Mouse (Mus musculus): ENCODE results near the gene Rnf126. TPM values are rescaled to one million over a fixed set of nuclear protein-coding genes. Genes with fewer than 3 reads are reported as not detected.

Gene Rnf126
- polyA plus RNA-seq, 1 experiment: 140 TPM

DNA sequence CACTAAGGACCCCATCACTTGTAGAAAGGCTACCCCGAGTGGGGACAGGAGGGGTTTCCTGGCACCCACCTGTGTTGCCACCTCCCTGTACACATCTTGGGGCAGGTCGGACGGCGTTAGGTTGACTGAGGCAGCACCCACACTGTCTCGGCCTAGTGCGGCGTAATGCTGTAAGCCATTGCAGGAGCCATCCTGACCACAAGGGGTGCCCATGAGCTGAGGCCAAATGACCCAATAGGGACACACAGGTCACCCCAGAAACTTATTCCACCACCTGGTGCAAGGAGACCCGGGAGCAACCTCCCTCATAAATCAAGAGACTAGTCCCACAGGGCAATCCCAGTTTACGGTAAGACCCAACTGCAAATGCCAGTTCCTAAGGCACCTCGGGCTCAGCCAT, 28.5 kb downstream of the Rnf126 start:
- no peak for DNase-seq (ENCODE audit: extremely low spot score in 1 of 2, low spot score in 1 of 2)

DNA sequence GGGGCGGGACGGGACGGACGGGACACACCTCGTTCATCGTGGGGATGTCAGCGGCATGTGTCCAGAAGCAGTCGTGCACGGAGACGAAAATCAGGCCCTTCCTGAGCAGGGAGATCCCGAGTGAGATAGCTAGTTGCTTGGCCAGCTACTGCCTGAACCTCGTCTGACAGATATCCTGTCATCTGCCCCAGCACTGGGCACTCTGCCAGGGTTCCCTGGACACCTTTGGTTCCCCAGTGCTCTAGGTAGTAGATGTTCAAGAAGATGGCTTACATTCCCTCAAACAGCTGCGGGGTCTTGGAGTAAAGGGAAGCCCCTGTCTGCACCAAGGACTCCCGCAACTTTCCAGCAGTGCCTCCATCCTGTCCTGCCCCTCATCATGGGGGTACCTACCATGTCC, 30.0 kb downstream of the Rnf126 start:
- DNase-seq (ENCODE audit: extremely low spot score in 1 of 2, low spot score in 1 of 2): no peak

DNA sequence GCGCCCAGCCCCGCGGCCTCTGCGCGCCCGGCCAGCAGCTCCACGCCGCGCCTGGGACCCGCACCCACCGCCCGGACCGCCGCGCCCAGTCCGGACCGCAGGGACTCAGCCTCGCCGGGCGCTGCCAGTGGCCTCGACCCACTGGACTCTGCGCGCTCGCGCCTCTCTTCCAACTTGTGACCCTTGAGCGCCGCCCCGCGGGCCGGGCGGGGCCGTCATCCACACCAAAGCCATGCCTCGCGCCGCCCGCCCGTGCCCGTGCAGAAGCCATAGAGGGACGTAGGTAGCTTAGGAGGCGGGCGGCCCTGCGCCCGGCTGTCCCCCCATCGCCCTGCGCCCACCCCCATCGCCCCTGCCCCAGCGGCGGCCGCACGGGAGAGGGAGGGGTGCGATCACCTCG, 31.4 kb downstream of the Rnf126 start:
- DNase-seq (ENCODE audit: extremely low spot score in 1 of 2, low spot score in 1 of 2): no peak

DNA sequence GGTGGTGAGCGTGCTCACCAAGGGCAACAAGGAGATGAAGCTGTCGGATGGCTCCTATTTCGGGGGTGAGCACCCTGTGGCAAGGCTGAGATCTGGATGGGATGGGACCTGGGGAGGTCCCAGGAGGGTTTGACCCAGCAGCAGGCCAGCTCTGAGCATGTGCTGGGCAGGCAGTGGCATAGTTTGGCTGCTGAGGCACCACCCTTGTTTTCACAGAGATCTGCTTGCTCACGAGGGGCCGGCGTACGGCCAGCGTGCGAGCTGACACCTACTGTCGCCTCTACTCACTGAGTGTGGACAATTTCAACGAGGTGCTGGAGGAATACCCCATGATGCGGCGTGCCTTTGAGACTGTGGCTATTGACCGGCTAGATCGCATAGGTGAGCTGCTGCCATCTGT, 32.9 kb downstream of the Rnf126 start:
- no peak for DNase-seq (ENCODE audit: extremely low spot score in 1 of 2, low spot score in 1 of 2)

DNA sequence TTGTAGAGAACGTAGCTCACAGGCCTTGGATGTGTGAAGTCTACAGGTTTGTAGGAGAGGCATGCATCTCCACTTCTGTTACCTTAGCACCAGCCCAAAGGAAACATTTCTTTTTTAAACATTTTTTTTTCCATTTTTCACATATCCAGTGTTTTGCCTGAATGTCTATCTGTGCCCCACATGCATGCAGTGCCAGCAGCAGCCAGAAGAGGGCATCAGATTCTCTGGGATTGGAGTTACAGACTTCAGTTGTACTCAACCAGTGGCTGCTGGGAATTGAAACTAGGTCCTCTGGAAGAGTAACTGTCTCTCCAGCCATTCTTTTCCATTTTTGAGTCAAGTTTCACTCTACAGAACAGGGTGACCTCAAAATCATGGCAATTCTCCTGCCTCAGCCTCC, 34.3 kb downstream of the Rnf126 start:
- DNase-seq (ENCODE audit: extremely low spot score in 1 of 2, low spot score in 1 of 2): peak in 1 of 2 experiments; percentile 62

DNA sequence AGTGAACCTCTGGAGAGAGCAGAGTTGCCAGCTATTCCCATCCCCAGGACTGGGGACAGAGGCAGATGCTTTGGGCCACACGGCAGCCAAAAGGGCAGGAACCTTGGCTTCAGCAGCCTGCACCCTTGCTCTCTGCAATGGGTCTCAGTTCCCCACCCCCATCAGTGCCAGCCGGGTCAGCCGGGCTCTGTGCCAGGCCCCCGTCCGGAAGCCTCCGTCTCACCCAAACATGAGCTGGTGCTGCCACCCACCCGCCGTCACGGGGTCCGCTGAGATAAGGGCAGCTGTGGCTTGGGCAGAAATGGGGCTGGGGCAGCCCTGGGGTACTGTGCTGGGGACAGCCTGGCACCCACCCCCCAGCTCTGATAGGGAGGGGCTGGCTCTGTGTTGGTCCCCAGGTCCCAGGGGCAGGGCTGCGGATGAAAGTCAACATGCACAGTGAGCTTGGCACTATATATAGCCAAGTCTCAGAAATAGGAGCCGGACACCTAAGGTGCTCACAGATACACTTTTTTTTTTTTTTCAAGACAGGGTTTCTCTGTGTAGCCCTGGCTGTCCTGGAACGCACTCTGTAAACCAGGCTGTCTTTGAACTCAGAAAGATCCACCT, 37.3 kb downstream of the Rnf126 start:
- peak in 1 of 2 experiments; percentile 59 for DNase-seq (ENCODE audit: extremely low spot score in 1 of 2, low spot score in 1 of 2)

DNA sequence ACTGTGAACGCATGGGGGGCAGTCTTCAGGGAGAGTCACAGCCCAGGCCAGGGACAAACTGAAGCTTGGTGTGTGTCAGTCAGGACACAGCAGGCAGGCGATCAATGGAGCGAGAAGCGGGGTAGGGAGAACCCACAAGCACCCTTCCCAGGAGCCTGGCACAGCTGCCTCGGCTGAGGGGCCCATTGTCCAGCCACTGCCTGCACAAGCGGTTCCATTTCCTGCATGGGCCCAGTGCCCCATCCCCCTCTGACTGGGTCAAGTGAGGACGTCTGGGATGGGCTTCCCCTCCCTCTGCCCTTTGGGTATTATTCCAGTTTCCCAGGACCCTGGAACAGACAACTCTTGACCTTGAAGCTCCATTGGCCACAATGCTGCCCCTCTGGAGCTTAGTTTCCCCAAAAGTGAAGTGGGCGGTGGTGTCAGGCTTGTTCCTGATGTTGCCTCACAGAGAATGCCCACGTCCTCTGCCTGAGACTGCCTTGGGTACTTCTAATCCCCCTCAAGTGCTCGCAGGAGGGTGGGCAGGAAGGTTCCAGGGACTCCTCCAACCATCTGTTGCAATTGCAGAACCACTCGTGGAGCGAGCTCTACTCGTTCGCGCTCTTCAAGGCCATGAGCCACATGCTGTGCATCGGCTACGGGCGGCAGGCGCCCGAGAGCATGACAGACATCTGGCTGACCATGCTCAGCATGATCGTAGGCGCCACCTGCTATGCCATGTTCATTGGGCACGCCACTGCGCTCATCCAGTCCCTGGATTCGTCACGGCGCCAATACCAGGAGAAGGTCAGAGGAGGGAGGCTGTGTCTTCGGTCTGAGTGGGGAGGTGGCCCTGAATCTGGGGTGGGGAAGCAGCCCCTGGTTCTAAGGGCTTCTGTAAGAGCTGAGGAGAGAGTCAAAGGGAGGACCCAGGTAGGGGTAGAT, 38.2 kb downstream of the Rnf126 start:
- peak in 1 of 2 experiments; percentile 70 for DNase-seq (ENCODE audit: extremely low spot score in 1 of 2, low spot score in 1 of 2)

DNA sequence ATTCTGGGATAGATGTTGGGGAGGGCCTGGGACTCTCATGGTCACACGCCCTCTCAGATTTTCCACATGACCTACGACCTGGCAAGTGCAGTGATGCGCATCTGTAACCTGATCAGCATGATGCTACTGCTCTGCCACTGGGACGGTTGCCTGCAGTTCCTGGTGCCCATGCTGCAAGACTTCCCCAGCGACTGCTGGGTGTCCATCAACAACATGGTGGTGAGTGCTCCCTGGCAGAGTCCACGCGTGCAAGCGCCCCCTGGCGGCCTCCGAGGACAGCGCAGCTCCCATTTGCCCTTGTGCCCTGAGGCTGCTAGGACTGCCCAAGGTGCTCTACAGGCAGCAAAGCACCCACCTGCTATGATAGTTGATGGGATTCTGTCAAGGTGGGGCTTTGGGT, 40.7 kb downstream of the Rnf126 start:
- peak in 1 of 2 experiments; percentile 53 for DNase-seq (ENCODE audit: extremely low spot score in 1 of 2, low spot score in 1 of 2)

DNA sequence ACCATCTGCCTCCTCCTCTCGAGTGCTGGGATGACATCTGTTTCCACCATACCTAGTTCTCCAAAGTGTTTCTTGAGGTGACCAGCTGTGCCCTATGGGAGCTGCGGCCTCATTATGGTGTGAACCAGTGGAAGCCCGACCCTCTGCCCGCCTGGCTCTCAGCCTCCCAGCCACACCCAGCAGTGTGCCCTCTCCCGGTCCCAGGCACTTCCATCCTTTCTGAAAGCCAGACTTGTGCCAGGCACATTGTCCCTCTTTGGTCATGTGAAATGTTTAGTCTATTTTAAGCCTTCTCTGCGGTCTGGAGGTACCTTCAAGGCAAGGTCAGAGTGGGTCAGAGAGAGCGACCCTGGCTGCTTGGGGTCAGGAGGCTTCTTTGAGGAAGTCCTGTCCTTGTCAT, 43.1 kb downstream of the Rnf126 start:
- DNase-seq (ENCODE audit: extremely low spot score in 1 of 2, low spot score in 1 of 2): no peak

DNA sequence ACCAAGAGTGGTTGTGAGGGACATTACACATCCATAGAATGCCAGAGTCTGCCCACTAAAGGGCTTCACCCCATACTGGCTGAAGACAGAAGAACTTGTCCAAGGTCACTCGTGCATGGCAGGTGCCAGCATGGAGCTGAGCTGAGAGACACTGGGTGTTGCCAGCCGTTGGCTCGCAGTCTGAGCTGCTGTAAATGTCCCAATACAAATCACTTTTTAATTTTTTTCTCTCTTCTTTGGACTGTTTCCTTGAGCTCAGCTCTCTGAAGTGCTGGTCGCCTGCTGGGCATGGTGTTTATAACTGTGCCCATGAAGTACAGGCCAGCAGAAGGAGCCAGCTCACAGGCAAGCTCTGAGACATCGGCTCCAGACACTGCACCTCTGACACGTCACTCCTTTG, 43.7 kb downstream of the Rnf126 start:
- DNase-seq (ENCODE audit: extremely low spot score in 1 of 2, low spot score in 1 of 2): no peak

DNA sequence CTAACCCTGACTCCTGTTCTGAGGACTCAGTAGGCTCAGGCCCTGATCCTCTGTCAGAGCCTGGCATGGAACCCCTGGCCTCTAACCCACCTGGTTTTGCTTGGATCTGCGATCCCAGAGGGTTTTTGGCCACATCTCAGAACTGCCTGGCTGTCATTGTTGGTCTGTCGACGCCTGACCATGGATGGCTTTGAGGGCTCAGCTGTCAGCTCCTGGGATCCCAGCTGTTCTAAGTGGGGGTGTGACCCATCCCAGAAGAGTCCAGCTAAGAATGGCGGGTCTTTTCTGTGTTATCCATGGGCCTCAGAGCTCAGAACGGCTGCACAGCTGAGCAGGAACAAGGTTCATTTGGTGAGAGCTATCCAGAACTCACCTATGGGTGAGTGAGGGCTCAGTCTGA, 45.7 kb downstream of the Rnf126 start:
- no peak for DNase-seq (ENCODE audit: extremely low spot score in 1 of 2, low spot score in 1 of 2)

DNA sequence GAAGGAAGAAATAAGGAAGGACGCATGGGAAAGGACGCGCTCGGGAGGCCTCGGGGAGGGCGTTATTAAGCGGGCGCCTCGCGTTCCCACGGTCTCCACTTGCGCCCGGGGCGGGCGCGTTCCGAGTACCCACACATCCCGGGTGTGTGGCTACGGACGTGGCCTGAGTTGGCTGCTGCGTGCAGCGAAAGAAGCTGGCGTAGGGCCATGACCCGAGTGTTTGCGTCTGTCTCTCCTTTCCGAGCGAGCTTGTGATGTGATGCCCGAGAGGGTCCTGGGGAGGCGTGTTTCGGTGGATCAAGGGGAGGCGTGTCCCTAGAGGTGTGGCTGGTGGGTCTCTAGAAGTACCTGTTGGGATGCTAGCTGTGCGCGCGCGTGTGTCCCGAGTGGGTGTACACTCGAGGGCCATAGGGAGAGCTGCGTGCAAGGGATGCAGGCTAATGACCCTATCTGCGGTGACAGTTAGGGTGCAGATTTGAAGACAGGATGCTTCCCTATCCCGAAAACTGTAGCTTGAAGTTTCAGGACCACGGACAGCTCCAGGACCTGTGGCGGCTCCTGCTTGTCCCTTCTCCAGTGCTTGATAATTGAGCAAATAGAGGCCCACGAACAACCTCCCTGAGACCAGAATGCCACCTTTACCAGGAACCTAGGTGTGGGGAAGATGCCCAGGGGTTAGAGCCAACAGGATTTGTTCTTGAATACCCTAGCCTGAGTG, 49.0 kb downstream of the Rnf126 start:
- DNase-seq (ENCODE audit: extremely low spot score in 1 of 2, low spot score in 1 of 2): no peak

DNA sequence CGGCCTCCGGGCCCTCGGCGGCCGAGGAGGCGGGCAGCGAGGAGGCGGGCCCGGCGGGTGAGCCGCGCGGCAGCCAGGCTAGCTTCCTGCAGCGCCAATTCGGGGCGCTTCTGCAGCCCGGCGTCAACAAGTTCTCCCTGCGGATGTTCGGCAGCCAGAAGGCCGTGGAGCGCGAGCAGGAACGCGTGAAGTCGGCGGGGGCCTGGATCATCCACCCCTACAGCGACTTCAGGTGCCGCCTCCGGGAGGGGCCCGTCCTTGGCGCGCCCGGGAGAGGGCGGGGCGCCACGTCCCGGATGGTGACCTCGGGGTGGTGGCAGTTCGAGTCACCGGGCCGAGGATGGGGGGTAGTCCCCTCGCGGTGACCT, 49.8 kb downstream of the Rnf126 start:
- peak in 1 of 2 experiments; percentile 64 for DNase-seq (ENCODE audit: extremely low spot score in 1 of 2, low spot score in 1 of 2)

DNA sequence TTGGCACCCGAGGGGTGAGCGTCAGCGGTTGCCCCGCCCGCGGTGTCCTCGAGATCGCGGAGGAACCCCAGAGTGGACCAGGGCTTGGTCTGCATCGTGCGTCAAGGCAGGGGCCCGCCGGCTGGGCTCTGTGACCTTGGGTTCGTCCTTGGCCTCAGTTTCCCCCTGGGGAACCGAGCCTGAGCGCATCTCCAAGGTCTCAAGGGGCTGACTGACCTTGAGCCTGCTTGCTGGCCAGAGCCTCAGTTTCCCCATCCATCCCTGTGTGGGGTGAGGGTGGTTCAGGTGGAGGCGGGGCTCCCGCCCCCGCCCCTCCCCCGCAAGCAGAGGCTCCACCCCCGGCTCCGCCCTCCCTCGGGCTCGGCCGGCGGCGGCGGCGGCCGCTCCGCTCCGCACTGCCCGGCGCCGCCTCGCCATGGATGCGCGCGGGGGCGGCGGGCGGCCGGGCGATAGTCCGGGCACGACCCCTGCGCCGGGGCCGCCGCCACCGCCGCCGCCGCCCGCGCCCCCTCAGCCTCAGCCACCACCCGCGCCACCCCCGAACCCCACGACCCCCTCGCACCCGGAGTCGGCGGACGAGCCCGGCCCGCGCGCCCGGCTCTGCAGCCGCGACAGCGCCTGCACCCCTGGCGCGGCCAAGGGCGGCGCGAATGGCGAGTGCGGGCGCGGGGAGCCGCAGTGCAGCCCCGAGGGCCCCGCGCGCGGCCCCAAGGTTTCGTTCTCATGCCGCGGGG, 50.3 kb downstream of the Rnf126 start, which contains the start of gene Hcn2:
Hcn2 (plus strand) TSS at position 381 of the 734 bp plus-strand sequence.
- no peak for DNase-seq (ENCODE audit: extremely low spot score in 1 of 2, low spot score in 1 of 2)

DNA sequence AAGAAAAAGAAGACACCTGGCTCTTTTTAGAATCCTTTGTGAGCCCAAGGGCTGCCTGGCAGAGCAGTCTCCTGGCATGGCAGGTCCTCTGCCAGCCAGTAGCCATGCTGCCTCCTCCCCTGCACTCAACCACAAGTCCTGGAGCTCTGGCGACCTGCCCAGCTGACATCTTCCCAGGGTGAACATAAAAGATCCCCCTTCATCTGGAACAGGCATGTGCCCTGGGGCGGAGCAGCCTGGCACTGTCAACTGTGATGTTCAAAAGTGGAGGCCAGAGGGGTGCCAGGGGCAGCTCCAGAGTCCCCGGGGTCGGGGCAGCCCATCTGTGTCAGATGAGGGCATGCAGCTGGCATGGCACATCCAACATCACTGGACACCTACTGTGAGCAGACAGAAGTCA, 51.8 kb downstream of the Rnf126 start:
- DNase-seq (ENCODE audit: extremely low spot score in 1 of 2, low spot score in 1 of 2): no peak

DNA sequence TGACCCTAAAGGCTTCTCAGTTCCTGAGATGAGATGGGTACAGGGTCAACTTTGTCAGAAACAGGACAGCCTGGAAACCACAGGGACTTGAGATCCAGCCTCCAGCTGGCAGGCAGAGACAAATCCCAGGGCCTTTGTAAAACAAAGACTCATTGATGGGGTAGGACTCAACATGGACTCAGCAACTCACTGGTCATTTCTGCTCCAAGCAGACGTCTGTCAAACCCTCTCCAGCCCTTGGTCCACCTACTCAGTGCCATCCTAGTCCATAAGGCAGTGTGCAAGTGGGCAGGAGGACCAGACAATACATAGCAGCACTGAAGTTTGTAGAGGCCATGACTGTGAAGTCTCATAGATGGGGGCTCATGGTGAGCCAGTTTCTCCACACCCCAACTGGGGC, 53.6 kb downstream of the Rnf126 start:
- DNase-seq (ENCODE audit: extremely low spot score in 1 of 2, low spot score in 1 of 2): no peak

DNA sequence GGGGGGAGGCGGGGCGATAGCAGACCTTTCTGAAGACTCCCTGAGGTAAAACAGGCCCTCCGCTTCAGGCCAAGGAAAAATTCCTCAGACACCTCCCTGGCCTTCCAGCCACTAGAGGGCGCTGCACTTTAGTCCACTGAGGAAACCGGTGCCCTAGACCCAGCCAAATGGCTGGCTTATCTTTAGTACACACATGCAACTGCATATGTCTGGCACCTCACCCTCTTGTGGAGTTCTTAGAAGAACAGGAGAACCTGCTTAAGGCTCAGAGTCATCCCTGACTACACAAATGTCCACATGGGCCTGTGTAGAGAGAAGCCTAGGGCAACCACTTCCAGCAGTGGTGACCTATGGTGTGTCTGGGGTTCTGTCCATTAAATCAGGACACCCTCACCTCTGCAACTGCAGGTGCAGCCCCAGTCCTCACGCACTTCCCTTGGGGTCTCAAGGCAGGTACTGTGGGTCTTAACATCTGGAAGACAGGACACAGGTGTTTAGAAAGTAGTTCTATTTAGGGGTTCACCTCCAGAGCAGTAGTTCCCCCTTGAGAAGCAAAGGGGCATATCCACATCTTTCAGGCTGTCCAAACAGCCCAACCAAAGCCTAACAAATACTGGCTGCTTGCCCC, 54.1 kb downstream of the Rnf126 start:
- peak in 1 of 2 experiments; percentile 91 for DNase-seq (ENCODE audit: extremely low spot score in 1 of 2, low spot score in 1 of 2)

DNA sequence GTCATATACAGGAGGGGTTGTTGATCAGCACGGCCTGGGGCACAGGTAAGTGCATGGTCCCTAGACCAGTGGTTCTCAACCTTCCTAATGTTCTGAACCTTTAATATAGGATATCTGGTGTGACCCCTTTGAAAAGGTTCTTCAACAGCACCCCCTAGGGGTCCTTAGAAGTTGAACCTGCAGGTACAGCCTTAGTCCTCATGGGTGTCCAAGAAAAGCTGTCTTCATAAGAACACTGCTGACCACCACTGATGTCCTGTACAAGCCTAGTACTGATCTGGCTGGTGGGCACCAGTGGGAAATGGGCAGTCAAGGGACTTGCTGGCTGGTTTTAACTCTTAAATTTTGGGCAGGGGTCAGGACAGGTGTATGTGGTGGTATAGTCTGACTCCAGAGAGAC, 54.7 kb downstream of the Rnf126 start:
- DNase-seq (ENCODE audit: extremely low spot score in 1 of 2, low spot score in 1 of 2): no peak

DNA sequence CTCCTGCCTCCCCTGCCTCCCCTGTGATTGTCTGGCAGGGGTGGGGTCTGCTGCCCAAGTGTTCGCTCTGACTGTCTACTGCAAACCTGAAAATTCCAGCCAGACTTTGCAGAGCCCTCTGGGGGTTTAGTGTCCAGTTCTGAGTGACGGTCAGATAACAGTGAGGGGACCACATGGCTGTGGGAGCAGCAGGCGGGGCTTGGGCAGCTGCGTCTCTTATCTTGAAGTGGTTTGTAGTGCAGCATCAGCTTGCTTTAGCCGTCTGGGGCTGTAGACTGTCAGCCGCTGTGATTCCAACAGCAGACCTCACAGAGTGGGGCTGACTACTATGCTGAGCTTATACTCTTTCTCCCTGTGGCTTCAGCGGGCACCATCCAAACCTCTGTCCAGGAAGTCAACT, 57.4 kb downstream of the Rnf126 start:
- DNase-seq (ENCODE audit: extremely low spot score in 1 of 2, low spot score in 1 of 2): no peak

DNA sequence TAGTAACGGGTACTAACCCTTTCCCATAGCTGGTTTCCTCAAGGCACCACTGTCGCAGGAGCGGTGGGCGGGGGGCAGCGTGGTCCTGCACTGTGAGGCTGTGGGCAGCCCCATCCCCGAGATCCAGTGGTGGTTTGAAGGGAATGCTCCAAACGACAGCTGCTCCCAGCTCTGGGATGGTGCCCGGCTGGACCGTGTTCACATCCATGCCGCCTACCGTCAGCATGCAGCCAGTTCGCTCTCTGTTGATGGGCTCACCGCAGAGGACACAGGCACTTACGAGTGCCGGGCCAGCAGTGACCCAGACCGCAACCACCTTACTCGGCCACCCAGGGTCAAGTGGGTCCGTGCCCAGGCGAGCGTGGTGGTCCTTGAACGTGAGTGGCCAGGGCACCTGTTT, 58.1 kb downstream of the Rnf126 start:
- DNase-seq (ENCODE audit: extremely low spot score in 1 of 2, low spot score in 1 of 2): no peak
